Mouse (Mus musculus) lung, postnatal 0 days (tissue): Measurements from ENCODE around the gene Itgb1. TPM values are rescaled to one million over a fixed set of nuclear protein-coding genes. Genes with fewer than 3 reads are reported as not detected.

Experiments
- ATAC-seq: fragments of 200-750 bp; cut with Nextera tagmentation; 2 replicates; pipeline ENCODE4 v1.8.0; 2017; ENCODE audit warnings: moderate library complexity
- DNase-seq: peaks from one replicate; pipeline ENCODE4 v3.0.0-alpha.2; 2016; ENCODE audit warnings: low spot score
- H3K27ac ChIP-seq: fragments of 300-500 bp; sonication (generic); 2 replicates; pipeline ENCODE4 v1.5.1; 2014; ENCODE audit warnings: antibody characterized with exemption, mild to moderate bottlenecking, low read length, mixed read lengths
- H3K27me3 ChIP-seq: fragments of 300-500 bp; sonication (generic); replicated peaks from 2 replicates; pipeline ENCODE4 v1.6.1; 2014; ENCODE audit warnings: low read length, mixed read lengths; ENCODE audit not compliant: insufficient read depth
- H3K36me3 ChIP-seq: fragments of 300-500 bp; sonication (generic); 2 replicates; pipeline ENCODE4 v1.6.1; 2014; ENCODE audit warnings: low read length, mixed read lengths; ENCODE audit not compliant: insufficient read depth
- H3K4me1 ChIP-seq: fragments of 300-500 bp; sonication (generic); 2 replicates; pipeline ENCODE4 v1.6.1; 2014; ENCODE audit warnings: antibody characterized with exemption, low read depth, low read length, mixed read lengths; ENCODE audit not compliant: insufficient read depth
- H3K4me2 ChIP-seq: fragments of 300-500 bp; sonication (generic); replicated peaks from 2 replicates; pipeline ENCODE4 v1.6.1; 2014; ENCODE audit warnings: low read depth, mild to moderate bottlenecking, low read length, moderate library complexity, mixed read lengths
- H3K4me3 ChIP-seq: fragments of 300-500 bp; sonication (generic); 2 replicates; pipeline ENCODE4 v1.5.1; 2014; ENCODE audit warnings: low read depth, low read length
- H3K9ac ChIP-seq: fragments of 300-500 bp; sonication (generic); replicated peaks from 2 replicates; pipeline ENCODE4 v1.6.1; 2014; ENCODE audit warnings: low read depth, mild to moderate bottlenecking
- H3K9me3 ChIP-seq: fragments of 300-500 bp; sonication (generic); 2 replicates; pipeline ENCODE4 v1.6.1; 2016; ENCODE audit warnings: low read length, mixed read lengths
- CTCF ChIP-seq: IDR thresholded peaks from 2 replicates; pipeline ENCODE4 v1.5.1; 2016; ENCODE audit warnings: antibody characterized with exemption, mild to moderate bottlenecking
- EP300 ChIP-seq: IDR thresholded peaks from 2 replicates; pipeline ENCODE4 v1.6.1; 2016; ENCODE audit warnings: antibody characterized with exemption, mild to moderate bottlenecking, control low read depth
- WGBS: fragments of 180-500 bp; shearing (Covaris S2); extraction: QIAGEN DNeasy Blood & Tissue Kit; methylation state at CpG from one replicate; pipeline ENCODE4 v1.1.7; 2014; 5-methylcytosine and 5-hydroxymethylcytosine counted together
- polyA plus RNA-seq: library from polyadenylated mRNA; unstranded; fragments of >200 nt; fragmentation: Nextera tagmentation; extraction: Ambion mirVana; gene quantifications from 2 replicates; pipeline ENCODE4 v1.2.1, GENCODE M21; 2015

Gene Itgb1
- polyA plus RNA-seq, 1 experiment from 2014 or later, result 344 TPM

DNA sequence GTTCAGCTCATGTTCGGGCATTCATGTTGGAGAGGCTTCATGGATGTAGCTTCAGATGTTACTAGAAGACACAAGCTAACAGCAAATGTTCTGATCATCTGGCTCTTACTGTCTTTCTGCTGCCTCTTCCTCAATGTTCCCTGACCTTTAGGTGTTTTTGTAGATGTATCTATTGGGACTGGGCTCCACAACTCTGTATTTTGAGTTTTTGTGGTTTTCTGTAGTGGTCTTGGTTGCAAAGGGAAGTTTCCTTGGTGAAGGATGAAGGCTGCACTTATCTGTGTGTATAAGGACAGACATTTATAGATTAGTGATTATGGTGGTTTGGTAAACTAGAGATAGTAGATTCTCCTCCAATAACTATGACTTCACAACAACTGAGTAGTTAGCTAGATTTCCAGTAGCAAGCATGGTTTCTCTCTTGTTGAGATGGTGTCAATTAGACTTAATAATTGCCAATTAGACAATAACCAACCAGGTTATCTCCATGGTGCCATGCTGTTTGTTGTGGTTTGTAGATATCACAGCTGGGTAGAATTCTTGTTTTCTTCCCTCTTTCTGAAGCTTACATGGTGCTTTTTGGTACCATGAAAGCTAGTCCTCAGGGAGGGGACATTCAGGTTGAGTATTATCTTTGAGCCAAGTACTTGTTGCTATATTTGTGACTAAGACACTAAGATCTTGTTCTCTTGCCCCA, 11.4 kb downstream of the Itgb1 start:
- ATAC-seq (no peak), DNase-seq (no peak)
- no peaks in the 10 kb centered on the region for H3K9me3 ChIP-seq
- no peak overlapping the region for H3K27ac ChIP-seq
- TF ChIP-seq CTCF (no peak), EP300 (no peak)
- H3K36me3 ChIP-seq, result no peaks in the 10 kb centered on the region
- WGBS, result 83% methylated on average over 1 of the region's 1 CpGs
- H3K4me3 ChIP-seq, result no peak overlapping the region
- no peak overlapping the region for H3K4me2 ChIP-seq
- H3K9ac ChIP-seq, result no peak overlapping the region
- H3K27me3 ChIP-seq, result no peaks in the 10 kb centered on the region
- H3K4me1 ChIP-seq, result 0 out of 2 replicates have a peak, but pooled peaks cover 6% of the 10 kb centered on the region

DNA sequence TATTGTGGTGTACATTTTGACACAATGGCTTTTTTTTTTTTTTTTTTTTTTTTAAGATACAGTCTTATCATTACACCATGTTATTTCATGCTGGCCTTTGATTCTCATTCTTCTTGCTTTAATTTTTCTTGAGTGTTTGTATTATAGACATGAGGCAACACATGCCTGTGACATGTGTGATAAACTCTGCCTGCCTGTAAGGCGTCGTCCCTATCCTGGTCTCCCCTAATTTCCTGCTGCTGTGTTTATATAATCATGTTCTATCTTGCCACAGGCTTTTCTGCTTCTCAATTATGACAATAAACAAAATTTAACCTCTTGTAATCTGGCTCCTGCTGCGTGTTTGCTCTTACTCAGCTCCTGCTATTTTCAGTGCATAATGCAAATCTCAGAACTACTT, 12.5 kb downstream of the Itgb1 start:
- DNase-seq, result peak; percentile 57
- TF ChIP-seq CTCF (no peak), EP300 (peak; percentile 47)
- WGBS, result 36% methylated on average over 3 of the region's 3 CpGs

DNA sequence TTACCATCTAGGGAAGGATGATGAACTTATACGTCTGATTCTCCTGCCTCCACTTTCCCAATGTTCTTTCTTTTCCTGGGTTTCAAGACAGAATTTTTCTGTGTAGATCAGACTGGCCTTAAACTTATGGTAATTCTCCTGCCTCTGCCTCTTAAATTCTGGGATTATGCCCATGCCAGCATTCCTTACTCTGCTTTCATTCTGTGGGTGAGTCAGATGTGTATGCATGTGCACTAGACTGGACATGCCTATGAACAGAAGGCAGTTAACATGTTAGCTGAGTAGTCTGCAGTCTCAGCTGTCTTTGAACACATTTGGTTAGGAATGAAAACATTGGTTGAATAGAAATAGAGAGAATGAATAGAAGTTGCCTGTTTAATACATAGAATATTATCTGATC, 18.9 kb downstream of the Itgb1 start:
- no peak for ATAC-seq
- no peaks in the 10 kb centered on the region for H3K9me3 ChIP-seq
- TF ChIP-seq EP300 (no peak), CTCF (no peak)
- no peaks in the 10 kb centered on the region for H3K27me3 ChIP-seq
- 63% methylated on average over 1 of the region's 1 CpGs for WGBS
- no peaks in the 10 kb centered on the region for H3K36me3 ChIP-seq
- no peak overlapping the region for H3K4me3 ChIP-seq
- no peak overlapping the region for H3K4me2 ChIP-seq
- H3K4me1 ChIP-seq, result peaks cover 4% of the 10 kb centered on the region; the same call in 1 of the 2 replicates
- H3K27ac ChIP-seq, result no peak overlapping the region
- DNase-seq, result no peak
- H3K9ac ChIP-seq, result no peak overlapping the region

More for the DNA sequence above, 12.5 kb downstream of the Itgb1 start:
- no peak overlapping the region for H3K9ac ChIP-seq
- H3K27me3 ChIP-seq, result no peaks in the 10 kb centered on the region
- H3K4me2 ChIP-seq, result no peak overlapping the region
- no peak overlapping the region for H3K4me3 ChIP-seq
- peaks cover 8% of the 10 kb centered on the region; the same call in 1 of the 2 replicates for H3K4me1 ChIP-seq
- H3K27ac ChIP-seq, result no peak overlapping the region
- no peaks in the 10 kb centered on the region for H3K36me3 ChIP-seq
- ATAC-seq, result peak; percentile 85
- H3K9me3 ChIP-seq, result no peaks in the 10 kb centered on the region

DNA sequence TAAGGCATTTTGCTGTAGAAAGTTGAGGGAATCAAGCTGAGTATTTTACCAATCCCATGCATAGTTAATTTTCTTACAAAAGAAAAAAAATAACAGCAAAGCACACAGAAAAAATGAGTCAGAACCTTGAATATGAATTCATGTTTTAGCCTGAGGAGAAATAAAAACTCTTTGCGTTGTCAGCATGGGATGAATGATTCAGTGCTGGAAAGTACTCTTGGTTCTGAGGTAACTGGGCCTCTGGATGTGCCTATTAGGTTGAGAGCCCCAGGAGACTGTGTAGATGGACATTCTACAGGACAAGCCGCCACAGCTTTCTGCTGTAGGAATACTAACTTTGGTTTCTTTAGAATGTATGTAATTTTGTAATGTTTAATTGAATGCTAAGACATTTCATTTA, 19.4 kb downstream of the Itgb1 start:
- Histone ChIP-seq H3K4me3 (no peak overlapping the region), H3K27ac (no peak overlapping the region), H3K9me3 (no peaks in the 10 kb centered on the region), H3K27me3 (no peaks in the 10 kb centered on the region), H3K9ac (no peak overlapping the region), H3K4me2 (no peak overlapping the region), H3K4me1 (peaks cover 4% of the 10 kb centered on the region; the same call in 1 of the 2 replicates), H3K36me3 (no peaks in the 10 kb centered on the region)
- ATAC-seq (no peak), DNase-seq (no peak)
- TF ChIP-seq CTCF, result no peak
- no peak for TF ChIP-seq EP300
- WGBS, result 91% methylated on average over 2 of the region's 2 CpGs

DNA sequence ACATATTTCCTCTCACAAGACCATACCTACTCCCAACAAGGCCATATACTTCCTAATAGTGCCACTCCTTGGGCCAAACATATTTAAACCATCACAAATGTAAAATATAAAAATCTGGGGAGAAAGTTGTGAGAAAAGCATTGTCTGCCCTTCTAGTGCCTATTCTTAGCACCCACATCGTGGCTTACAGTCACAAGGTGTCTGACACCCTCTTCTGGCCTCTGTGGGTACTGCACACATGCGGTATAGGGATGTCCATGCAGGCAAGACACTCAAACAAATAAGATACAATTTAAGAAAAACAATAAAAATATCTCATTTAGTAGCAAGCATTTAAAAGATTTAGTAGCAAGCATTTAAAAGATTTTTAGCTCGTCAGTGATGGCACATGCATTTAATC, 23.8 kb downstream of the Itgb1 start:
- H3K27ac ChIP-seq, result no peak overlapping the region
- no peaks in the 10 kb centered on the region for H3K27me3 ChIP-seq
- no peak overlapping the region for H3K4me3 ChIP-seq
- H3K9ac ChIP-seq, result no peak overlapping the region
- H3K4me2 ChIP-seq, result no peak overlapping the region
- H3K9me3 ChIP-seq, result no peaks in the 10 kb centered on the region
- WGBS, result 35% methylated on average over 3 of the region's 3 CpGs
- peak; percentile 61; the same call in 1 of the 2 replicates for ATAC-seq
- TF ChIP-seq EP300, result no peak
- TF ChIP-seq CTCF, result peak; percentile 95
- peaks cover 22% of the 10 kb centered on the region for H3K36me3 ChIP-seq
- DNase-seq, result peak; percentile 68
- no peaks in the 10 kb centered on the region for H3K4me1 ChIP-seq

DNA sequence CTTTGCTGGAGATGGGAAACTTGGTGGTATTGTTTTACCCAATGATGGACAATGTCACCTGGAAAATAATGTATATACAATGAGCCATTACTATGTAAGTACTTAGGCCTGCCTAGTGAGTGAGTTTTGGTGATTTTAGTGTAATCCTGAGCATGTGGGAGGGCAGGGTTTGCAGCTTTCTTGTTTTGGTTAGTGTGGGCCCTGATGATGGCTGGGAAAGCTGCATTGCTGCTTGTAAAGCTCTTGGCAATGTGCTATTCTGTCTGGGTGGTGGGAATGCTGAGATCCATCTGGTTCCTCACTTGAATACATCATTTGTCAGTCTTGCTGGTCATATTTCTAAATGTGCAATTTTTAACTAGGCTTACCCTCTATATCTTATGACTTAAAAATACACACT, 30.7 kb downstream of the Itgb1 start:
- DNase-seq, result no peak
- Histone ChIP-seq H3K27ac (no peak overlapping the region), H3K9me3 (no peaks in the 10 kb centered on the region), H3K27me3 (no peaks in the 10 kb centered on the region), H3K9ac (no peak overlapping the region), H3K36me3 (peaks cover 50% of the 10 kb centered on the region), H3K4me2 (no peak overlapping the region), H3K4me1 (no peaks in the 10 kb centered on the region), H3K4me3 (no peak overlapping the region)
- TF ChIP-seq CTCF (no peak), EP300 (no peak)
- ATAC-seq, result no peak
